Mouse (Mus musculus) CD8-positive naive resting alpha-beta T cell, adult 57 days (primary cell): ENCODE data around the gene Nell2. TPM values are rescaled to one million over a fixed set of nuclear protein-coding genes. Genes with fewer than 3 reads are reported as not detected.

Experiments used
- total RNA-seq: library from RNA; stranded (reverse); gene quantifications from one replicate; pipeline ENCODE4 v1.2.4, GENCODE M21; 2023

Nell2 gene
- not detected for total RNA-seq

GRCm38 (mm10) chr15:95527948-95528861 lies at the start of gene Nell2:
TSS of gene Nell2 (minus strand) at chr15:95528559.

Other genes starting within 250 kb of the Nell2 start
- gene Dbx2, start 127.4 kb upstream of the Nell2 start, total RNA-seq = not detected